Mouse (Mus musculus) embryonic facial prominence, embryonic 10.5 days (tissue): ENCODE measurements around the gene Ptprk. TPM values are rescaled to one million over a fixed set of nuclear protein-coding genes. Genes with fewer than 3 reads are reported as not detected.

Source experiments
- DNase-seq: peaks from one replicate; pipeline ENCODE4 v3.0.0-alpha.2; 2017; ENCODE audit warnings: low spot score
- H3K27ac ChIP-seq: fragments of 300-500 bp; sonication (generic); replicated peaks from 2 replicates; pipeline ENCODE4 v1.5.1; 2016; ENCODE audit warnings: mild to moderate bottlenecking
- H3K27me3 ChIP-seq: fragments of 300-500 bp; sonication (generic); replicated peaks from 2 replicates; pipeline ENCODE4 v1.6.1; 2016; ENCODE audit warnings: low read depth, mild to moderate bottlenecking; ENCODE audit not compliant: poor library complexity, severe bottlenecking
- H3K36me3 ChIP-seq: fragments of 300-500 bp; sonication (generic); replicated peaks from 2 replicates; pipeline ENCODE4 v1.6.1; 2016; ENCODE audit warnings: mild to moderate bottlenecking, moderate library complexity
- H3K4me1 ChIP-seq: fragments of 300-500 bp; sonication (generic); 2 replicates; pipeline ENCODE4 v1.6.1; 2016
- H3K4me3 ChIP-seq: fragments of 300-500 bp; sonication (generic); 2 replicates; pipeline ENCODE4 v1.5.1; 2016; ENCODE audit warnings: mild to moderate bottlenecking, moderate library complexity
- H3K9me3 ChIP-seq: fragments of 300-500 bp; sonication (generic); 2 replicates; pipeline ENCODE4 v1.6.1; 2016; ENCODE audit warnings: mild to moderate bottlenecking
- WGBS: fragments of 180-500 bp; shearing (Covaris S2); methylation state at CpG from one replicate; pipeline ENCODE4 v1.1.7; 2016; 5-methylcytosine and 5-hydroxymethylcytosine counted together
- polyA plus RNA-seq: library from polyadenylated mRNA; unstranded; fragments of >200 nt; fragmentation: Nextera tagmentation; extraction: Ambion mirVana; gene quantifications from 2 replicates; pipeline ENCODE4 v1.2.1, GENCODE M21; 2016

The Ptprk gene
- polyA plus RNA-seq, 1 experiment from 2014 or later = 48.2 TPM

DNA sequence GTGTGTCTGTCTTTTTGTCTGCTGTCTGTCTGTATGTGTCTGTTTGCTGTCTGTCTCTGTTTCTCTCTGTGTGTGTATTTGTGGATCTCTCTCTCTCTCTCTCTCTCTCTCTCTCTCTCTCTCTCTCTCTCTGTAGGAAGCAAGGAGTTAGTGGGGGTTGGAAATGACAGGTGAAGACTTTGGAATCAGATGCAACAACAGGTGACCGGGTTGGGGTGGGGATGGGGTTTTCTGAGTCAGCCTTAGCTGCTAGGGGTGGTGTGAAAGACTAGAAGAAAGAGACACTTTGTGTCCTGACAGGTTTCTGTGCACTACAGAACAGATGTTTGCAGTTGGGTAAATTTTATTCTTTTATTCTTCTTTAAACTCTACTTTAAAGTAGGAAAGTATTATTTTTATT, 9.0 kb downstream of the Ptprk start:
- H3K27me3 ChIP-seq = no peaks in the 10 kb centered on the region
- H3K9me3 ChIP-seq = no peaks in the 10 kb centered on the region
- no peak for DNase-seq
- no peak overlapping the region for H3K4me3 ChIP-seq
- H3K27ac ChIP-seq = no peak overlapping the region
- H3K36me3 ChIP-seq = no peaks in the 10 kb centered on the region
- WGBS = 70% methylated on average over 1 of the region's 1 CpGs
- H3K4me1 ChIP-seq = peaks cover 11% of the 10 kb centered on the region; the same call in 1 of the 2 replicates

DNA sequence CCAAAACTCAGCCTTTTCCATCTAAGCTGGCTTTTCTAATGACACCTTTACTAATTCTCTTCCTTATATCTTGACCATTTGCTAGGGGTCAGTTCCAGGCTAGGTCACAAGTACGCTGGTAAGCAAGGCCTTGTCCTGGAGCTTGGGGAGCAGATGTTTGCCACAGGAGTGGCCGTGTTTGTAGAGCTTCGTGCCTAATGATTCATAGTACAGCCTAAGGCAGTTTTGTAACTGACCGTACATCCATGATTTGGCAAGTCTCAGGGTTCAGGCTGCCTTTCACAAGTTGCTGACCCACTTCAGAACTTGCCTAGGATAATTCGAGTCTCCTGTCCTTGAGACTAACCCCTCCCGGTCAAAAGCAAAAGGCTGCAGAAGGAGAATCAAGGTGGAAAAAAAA, 12.7 kb downstream of the Ptprk start:
- no peak overlapping the region for H3K4me3 ChIP-seq
- no peak for DNase-seq
- H3K9me3 ChIP-seq = no peaks in the 10 kb centered on the region
- peaks cover 16% of the 10 kb centered on the region; the same call in 1 of the 2 replicates for H3K4me1 ChIP-seq
- 48% methylated on average over 6 of the region's 6 CpGs for WGBS
- H3K27ac ChIP-seq = no peak overlapping the region
- no peaks in the 10 kb centered on the region for H3K36me3 ChIP-seq
- H3K27me3 ChIP-seq = no peaks in the 10 kb centered on the region

DNA sequence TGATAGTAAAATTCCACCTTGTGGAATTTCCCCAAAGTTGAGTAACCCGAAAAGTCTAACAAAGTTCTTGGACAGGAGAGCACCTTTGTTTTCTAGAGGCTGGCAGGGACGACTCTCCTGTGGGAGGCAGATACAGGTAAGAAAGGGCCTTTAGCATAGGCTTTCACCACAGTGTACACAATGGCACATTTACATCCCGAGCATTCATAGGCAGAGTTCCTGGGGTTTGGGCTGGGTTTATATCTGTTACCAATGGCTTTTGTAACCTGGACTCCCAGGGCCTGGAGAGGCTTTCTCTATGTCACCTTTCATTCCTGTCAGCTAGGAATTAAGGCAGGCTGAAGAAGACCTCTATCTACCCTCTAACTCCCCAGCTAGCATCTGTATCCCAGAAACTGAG, 13.1 kb downstream of the Ptprk start:
- H3K9me3 ChIP-seq = no peaks in the 10 kb centered on the region
- H3K27ac ChIP-seq = no peak overlapping the region
- H3K27me3 ChIP-seq = no peaks in the 10 kb centered on the region
- peaks cover 16% of the 10 kb centered on the region; the same call in 1 of the 2 replicates for H3K4me1 ChIP-seq
- H3K4me3 ChIP-seq = no peak overlapping the region
- DNase-seq = no peak
- H3K36me3 ChIP-seq = no peaks in the 10 kb centered on the region
- 61% methylated on average over 3 of the region's 3 CpGs for WGBS

DNA sequence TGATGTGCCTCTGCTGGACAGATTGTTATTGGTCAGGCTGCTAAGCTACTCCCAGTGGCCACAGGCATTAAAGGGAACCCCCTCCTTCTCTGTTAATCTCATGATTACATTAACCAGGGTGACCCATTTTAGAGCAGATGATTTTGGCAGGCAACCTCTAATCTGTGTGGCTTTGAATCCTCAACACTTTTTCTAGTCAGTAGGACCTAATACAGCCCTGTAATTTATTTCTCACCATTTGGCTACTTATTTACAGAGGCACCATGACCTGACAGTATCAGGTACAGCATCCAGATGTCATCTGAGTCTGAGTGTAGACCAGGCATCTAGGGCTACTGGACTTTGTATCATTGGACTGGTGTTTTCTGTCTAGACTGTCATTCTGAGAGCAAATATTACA, 21.4 kb downstream of the Ptprk start:
- H3K9me3 ChIP-seq = no peaks in the 10 kb centered on the region
- no peaks in the 10 kb centered on the region for H3K27me3 ChIP-seq
- no peak overlapping the region for H3K27ac ChIP-seq
- no peak for DNase-seq
- no peak overlapping the region for H3K4me3 ChIP-seq
- no peaks in the 10 kb centered on the region for H3K36me3 ChIP-seq
- no peaks in the 10 kb centered on the region for H3K4me1 ChIP-seq

DNA sequence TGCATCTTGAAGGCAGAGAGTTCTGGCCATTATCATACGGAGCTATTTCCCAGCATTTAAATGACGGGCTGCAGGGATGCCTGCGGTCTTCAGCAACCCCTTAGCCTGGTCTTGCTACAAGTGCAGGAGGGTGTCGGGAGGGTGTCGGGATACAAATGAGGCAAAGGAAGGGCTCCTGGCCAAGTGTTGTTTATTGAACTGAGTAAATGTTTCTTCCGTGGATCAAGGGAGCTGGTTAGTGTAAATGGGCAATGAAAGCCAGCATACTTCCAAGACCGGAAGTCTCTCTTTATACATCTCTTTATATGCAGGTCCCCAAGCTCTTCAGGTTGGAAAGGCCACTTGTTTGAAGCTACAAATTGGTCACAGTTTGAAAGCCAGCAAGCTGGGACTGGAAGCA, 23.0 kb downstream of the Ptprk start:
- no peak overlapping the region for H3K27ac ChIP-seq
- H3K36me3 ChIP-seq = no peaks in the 10 kb centered on the region
- no peaks in the 10 kb centered on the region for H3K27me3 ChIP-seq
- no peaks in the 10 kb centered on the region for H3K4me1 ChIP-seq
- 85% methylated on average over 7 of the region's 7 CpGs for WGBS
- DNase-seq = no peak
- no peaks in the 10 kb centered on the region for H3K9me3 ChIP-seq
- H3K4me3 ChIP-seq = no peak overlapping the region

DNA sequence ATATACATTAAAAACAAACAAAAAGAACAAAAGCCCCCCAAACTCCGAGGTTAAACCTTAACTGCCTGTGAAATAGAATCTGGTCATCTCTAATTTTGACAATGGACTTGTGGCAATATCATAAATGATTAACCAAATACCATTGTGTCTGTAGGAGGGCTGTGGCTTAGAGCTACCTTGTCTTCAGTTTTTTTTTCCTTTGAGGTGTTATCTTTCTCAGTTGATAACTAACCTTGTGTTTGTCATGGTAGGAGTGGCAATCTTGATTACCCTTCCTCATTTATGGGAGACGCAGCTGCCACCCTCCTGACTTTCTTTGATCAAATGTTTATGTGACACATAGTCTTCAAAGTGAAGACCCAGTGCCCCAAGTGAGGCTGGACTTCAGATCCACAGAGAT, 24.3 kb downstream of the Ptprk start:
- Histone ChIP-seq H3K27ac (no peak overlapping the region), H3K4me1 (peaks cover 4% of the 10 kb centered on the region), H3K9me3 (no peaks in the 10 kb centered on the region), H3K36me3 (no peaks in the 10 kb centered on the region), H3K27me3 (no peaks in the 10 kb centered on the region), H3K4me3 (no peak overlapping the region)
- no peak for DNase-seq
- 88% methylated on average over 2 of the region's 2 CpGs for WGBS

DNA sequence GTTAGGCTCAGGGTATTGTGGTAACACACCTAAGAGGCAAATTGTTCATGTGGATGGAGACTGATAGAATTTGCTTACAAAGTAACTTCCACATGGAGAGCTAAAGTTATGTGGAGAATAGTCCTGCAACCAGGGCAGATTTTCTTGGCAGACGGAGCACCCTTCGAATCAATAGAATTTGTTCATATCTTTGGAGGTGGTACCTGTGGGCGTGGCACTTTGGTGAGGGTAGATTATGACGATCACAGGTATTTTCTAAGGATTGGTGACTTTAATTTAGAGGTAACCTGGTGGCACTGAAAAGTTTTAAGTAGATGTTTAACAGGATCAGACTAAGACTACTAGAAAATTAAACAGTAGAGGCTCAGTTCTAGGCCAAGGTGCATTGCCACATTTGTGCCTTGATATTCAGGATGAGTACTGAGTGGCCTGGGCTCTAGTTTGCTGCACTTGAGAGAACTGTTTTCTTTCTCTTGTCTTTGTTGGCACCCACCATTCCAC, 28.8 kb downstream of the Ptprk start:
- no peak overlapping the region for H3K27ac ChIP-seq
- H3K4me1 ChIP-seq = peaks cover 12% of the 10 kb centered on the region
- no peaks in the 10 kb centered on the region for H3K36me3 ChIP-seq
- WGBS = 96% methylated on average over 4 of the region's 4 CpGs
- no peak overlapping the region for H3K4me3 ChIP-seq
- H3K27me3 ChIP-seq = no peaks in the 10 kb centered on the region
- no peaks in the 10 kb centered on the region for H3K9me3 ChIP-seq
- no peak for DNase-seq

DNA sequence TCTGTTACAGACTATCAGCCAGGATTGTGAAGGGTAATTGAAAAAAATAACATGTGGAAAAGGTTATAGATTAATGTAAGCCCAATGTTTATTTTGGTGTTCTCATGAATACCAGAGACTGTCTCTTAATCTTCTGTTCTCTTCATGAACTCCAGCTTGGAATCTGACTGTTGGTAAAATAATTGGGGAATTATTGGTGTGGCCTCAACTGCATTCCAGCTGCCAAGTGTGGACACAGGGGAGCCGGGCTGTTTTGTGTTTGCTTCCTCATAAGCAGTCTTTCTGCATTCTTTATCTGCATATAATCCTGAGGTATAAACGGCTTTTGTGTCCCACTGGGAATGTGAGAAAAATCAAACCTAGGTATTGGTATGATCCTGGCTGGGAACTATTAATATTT, 29.3 kb downstream of the Ptprk start:
- H3K27me3 ChIP-seq = no peaks in the 10 kb centered on the region
- no peak overlapping the region for H3K4me3 ChIP-seq
- H3K9me3 ChIP-seq = no peaks in the 10 kb centered on the region
- no peak overlapping the region for H3K27ac ChIP-seq
- WGBS = 69% methylated on average over 2 of the region's 2 CpGs
- peaks cover 13% of the 10 kb centered on the region for H3K4me1 ChIP-seq
- no peak for DNase-seq
- H3K36me3 ChIP-seq = no peaks in the 10 kb centered on the region

DNA sequence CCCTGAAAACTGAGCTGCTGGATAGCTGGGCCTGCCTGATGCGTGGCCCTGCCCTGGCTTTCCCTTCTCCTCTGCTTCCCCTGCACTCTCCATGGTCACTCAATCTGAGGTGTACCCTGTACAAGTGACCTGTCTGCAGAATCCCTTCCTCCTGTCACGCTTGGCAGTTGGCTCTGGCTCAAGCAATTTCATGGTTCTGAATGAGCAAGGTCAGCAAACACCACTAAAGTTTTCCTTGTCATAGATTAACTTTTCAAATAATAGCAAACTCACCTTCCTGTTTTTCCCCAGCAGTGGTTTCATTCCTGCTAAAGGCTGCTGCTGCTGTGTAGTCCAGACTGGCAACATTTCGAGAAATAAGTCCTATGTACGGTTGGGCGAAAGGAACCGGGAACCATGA, 30.6 kb downstream of the Ptprk start:
- H3K36me3 ChIP-seq = no peaks in the 10 kb centered on the region
- peaks cover 18% of the 10 kb centered on the region for H3K4me1 ChIP-seq
- 84% methylated on average over 6 of the region's 6 CpGs for WGBS
- H3K9me3 ChIP-seq = no peaks in the 10 kb centered on the region
- H3K27me3 ChIP-seq = no peaks in the 10 kb centered on the region
- H3K27ac ChIP-seq = no peak overlapping the region
- DNase-seq = no peak
- no peak overlapping the region for H3K4me3 ChIP-seq

DNA sequence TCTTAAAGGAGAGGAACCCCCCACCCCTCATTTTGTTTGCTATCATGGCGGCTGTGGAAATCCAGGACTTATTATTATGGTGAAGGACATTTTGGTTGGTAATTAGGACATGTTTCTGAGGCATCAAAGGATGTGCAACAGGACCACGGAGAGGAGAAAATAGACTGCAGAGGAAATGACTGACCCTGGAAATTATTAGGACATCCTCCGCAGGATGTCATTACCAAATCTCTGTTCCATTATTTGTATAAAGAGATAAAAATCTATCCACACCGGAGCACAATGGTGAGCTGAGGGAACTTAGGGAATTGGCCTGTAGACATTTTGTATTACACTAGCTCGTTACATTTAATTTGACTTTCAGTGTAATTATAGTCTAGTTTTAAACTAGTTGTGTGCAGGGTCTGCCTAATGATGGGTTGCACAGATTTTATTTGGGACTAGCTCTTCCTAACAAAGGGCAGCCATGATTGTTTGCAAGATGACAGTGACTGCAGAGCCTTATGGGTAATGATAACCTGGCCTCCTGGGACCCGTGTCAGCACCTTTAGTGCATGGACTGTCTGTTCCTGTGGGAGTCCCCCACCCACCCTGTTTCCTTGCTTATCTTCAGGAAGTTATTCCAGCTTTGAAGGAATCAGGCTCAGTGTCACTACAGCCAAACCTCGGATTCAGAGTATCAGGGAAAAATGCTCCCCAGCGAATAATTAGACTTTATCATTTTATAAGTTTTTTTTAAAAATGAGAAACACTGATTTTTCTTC, 38.4 kb downstream of the Ptprk start:
- H3K4me3 ChIP-seq = no peak overlapping the region
- H3K4me1 ChIP-seq = peaks cover 11% of the 10 kb centered on the region
- H3K27ac ChIP-seq = no peak overlapping the region
- DNase-seq = no peak
- 73% methylated on average over 8 of the region's 8 CpGs for WGBS
- H3K9me3 ChIP-seq = peaks cover 4% of the 10 kb centered on the region; the same call in 1 of the 2 replicates
- no peaks in the 10 kb centered on the region for H3K36me3 ChIP-seq
- H3K27me3 ChIP-seq = no peaks in the 10 kb centered on the region

DNA sequence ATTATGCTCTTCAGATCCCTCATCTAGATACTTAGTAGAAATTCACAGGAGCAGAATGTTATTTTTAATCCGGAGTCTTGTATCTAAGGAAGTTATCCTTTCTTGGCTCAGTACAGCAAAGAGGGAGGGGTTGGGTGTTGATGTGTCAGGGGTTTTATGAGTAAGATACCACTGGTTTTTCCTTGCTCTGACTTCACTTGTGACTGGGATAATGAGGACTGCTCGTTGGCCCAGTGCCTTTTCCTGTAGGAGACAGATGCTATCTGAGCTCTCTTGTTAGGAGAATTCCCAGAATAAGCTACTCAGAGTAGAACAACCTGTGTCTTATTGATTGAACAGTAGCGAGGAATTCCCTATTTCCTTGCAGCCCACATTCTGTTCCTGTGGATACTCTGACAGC, 39.3 kb downstream of the Ptprk start:
- no peak for DNase-seq
- H3K27ac ChIP-seq = no peak overlapping the region
- no peaks in the 10 kb centered on the region for H3K27me3 ChIP-seq
- peaks cover 4% of the 10 kb centered on the region; the same call in 1 of the 2 replicates for H3K9me3 ChIP-seq
- H3K36me3 ChIP-seq = no peaks in the 10 kb centered on the region
- WGBS = 79% methylated on average over 3 of the region's 3 CpGs
- no peak overlapping the region for H3K4me3 ChIP-seq
- peaks cover 7% of the 10 kb centered on the region for H3K4me1 ChIP-seq

DNA sequence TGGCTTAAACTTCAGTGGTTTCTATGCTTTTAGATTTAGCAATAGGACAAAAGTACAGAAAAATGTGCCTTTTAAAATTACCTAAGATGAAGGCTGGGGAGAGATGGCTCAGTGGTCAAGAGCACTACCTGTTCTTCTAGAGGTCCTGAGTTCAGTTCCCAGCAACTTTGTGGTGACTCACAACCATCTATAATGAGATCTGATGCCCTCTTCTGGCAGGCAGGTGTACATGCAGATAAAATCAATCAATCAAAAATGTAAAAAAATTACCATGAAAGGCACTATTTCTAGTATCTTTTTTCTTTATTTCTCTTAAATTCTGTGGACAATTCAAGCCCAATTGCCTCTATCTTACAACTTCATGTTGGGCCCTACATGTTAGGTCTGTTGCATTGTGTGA, 42.4 kb downstream of the Ptprk start:
- Histone ChIP-seq H3K9me3 (peaks cover 4% of the 10 kb centered on the region; the same call in 1 of the 2 replicates), H3K27me3 (no peaks in the 10 kb centered on the region), H3K4me3 (no peak overlapping the region), H3K27ac (no peak overlapping the region), H3K36me3 (no peaks in the 10 kb centered on the region), H3K4me1 (no peaks in the 10 kb centered on the region; the same call in 1 of the 2 replicates)
- DNase-seq = no peak

DNA sequence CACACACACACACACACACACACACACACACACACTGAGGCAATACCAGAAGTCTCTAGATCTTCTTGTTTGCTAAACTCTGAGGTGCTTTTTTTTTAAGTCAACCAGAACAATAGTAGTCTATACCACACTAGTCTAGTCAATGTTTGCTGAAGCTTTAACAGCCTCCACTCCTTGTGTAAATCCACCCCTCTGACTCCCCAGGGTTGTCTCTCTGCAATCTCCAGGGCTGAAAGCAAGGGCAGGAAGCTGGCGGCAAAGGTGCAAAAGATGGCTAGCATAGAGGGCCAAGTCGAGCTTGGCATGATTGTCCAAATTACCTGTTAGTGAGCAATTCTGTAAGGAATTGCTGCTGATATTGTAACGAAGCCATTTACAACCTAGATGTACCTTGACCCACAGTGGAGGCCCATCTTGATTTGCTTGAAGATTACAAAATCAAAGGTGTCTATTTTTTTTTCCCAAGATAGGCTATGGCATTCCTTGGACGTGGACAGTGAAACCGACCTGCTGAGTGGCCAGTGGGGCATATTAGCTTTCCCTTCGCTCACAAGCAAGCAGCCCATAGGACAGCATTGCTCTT, 44.3 kb downstream of the Ptprk start:
- no peak for DNase-seq
- 89% methylated on average over 6 of the region's 6 CpGs for WGBS

More for the DNA sequence above, 44.3 kb downstream of the Ptprk start:
- Histone ChIP-seq H3K4me3 (no peak overlapping the region), H3K9me3 (peaks cover 4% of the 10 kb centered on the region; the same call in 1 of the 2 replicates), H3K27me3 (no peaks in the 10 kb centered on the region), H3K27ac (no peak overlapping the region), H3K4me1 (no peaks in the 10 kb centered on the region), H3K36me3 (no peaks in the 10 kb centered on the region)
